Mouse (Mus musculus): ENCODE data around the gene Rufy1. TPM values are rescaled to one million over a fixed set of nuclear protein-coding genes. Genes with fewer than 3 reads are reported as not detected.
"Not testable (repeated sequence)": the region's sequence is repeated elsewhere in the genome, so short reads cannot be mapped to it uniquely, and the experiment has no call there.

Gene Rufy1
- polyA plus RNA-seq, 1 experiment from 2014 or later: 26.7 TPM

- Histone ChIP-seq H3K27me3 (no peaks in the 10 kb centered on the region), H3K27ac (replicated peaks) (no peak overlapping the region), H3K4me3 (no peak overlapping the region), H3K9me3 (no peaks in the 10 kb centered on the region), H3K4me2 (replicated peaks) (no peak overlapping the region), H3K36me3 (no peaks in the 10 kb centered on the region), H3K4me1 (peaks cover 3% of the 10 kb centered on the region; the same call in 1 of the 2 replicates), H3K9ac (replicated peaks) (no peak overlapping the region)
- WGBS: 62% methylated on average over 9 of the region's 9 CpGs
- no peak for ATAC-seq (ENCODE audit: low FRiP score, low read depth)
Measured at GRCm38 (mm10) chr11:50450236-50450635, 19.3 kb upstream of the Rufy1 start.

GRCm38 (mm10) chr11:50448163-50448562, 17.2 kb upstream of the Rufy1 start:
- H3K9ac ChIP-seq (replicated peaks); H3K4me1 ChIP-seq; H3K4me3 ChIP-seq; H3K9me3 ChIP-seq; H3K36me3 ChIP-seq; H3K27me3 ChIP-seq; ATAC-seq (ENCODE audit: low FRiP score, low read depth); H3K4me2 ChIP-seq (replicated peaks); H3K27ac ChIP-seq (replicated peaks): not testable (repeated sequence)
- WGBS: 63% methylated on average over 8 of the region's 8 CpGs

- WGBS: 76% methylated on average over 5 of the region's 5 CpGs
- Histone ChIP-seq H3K4me1 (no peaks in the 10 kb centered on the region), H3K9me3 (no peaks in the 10 kb centered on the region), H3K4me3 (no peak overlapping the region), H3K27ac (replicated peaks) (no peak overlapping the region), H3K36me3 (no peaks in the 10 kb centered on the region), H3K9ac (replicated peaks) (no peak overlapping the region), H3K27me3 (peaks cover 10% of the 10 kb centered on the region), H3K4me2 (replicated peaks) (no peak overlapping the region)
- ATAC-seq (ENCODE audit: low FRiP score, low read depth): no peak
Measured at GRCm38 (mm10) chr11:50443259-50444065, 12.5 kb upstream of the Rufy1 start.

GRCm38 (mm10) chr11:50441637-50442036, 10.7 kb upstream of the Rufy1 start:
- Histone ChIP-seq H3K36me3 (no peaks in the 10 kb centered on the region), H3K4me2 (replicated peaks) (no peak overlapping the region), H3K9me3 (no peaks in the 10 kb centered on the region), H3K27ac (replicated peaks) (no peak overlapping the region), H3K9ac (replicated peaks) (no peak overlapping the region), H3K4me3 (no peak overlapping the region), H3K4me1 (no peaks in the 10 kb centered on the region), H3K27me3 (peaks cover 10% of the 10 kb centered on the region)
- no peak for ATAC-seq (ENCODE audit: low FRiP score, low read depth)
- 75% methylated on average over 9 of the region's 9 CpGs for WGBS

DNA sequence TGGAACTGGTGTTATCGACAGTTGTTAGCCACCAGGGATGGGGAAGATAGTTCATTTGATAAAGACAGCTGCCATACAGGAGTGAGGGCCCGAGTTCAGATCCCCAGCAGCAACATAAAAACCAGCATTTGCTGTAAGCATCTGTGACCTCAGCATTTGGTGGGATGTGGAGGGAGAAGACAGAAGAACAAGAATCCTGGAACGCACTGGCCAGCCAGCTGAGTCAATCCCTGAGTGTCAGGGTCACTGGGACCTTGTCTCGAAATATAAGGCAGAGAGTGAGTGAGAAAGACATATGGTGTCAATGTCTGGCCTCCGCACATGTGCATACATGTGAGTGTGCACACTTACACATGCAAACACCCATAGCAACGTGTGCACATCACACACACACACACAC, 9.8 kb upstream of the Rufy1 start:
- Histone ChIP-seq H3K4me3 (no peak overlapping the region), H3K27ac (replicated peaks) (no peak overlapping the region), H3K36me3 (no peaks in the 10 kb centered on the region), H3K9ac (replicated peaks) (no peak overlapping the region), H3K4me1 (no peaks in the 10 kb centered on the region), H3K27me3 (peaks cover 10% of the 10 kb centered on the region), H3K4me2 (replicated peaks) (no peak overlapping the region), H3K9me3 (no peaks in the 10 kb centered on the region)
- WGBS: 80% methylated on average over 6 of the region's 6 CpGs
- no peak for ATAC-seq (ENCODE audit: low FRiP score, low read depth)

DNA sequence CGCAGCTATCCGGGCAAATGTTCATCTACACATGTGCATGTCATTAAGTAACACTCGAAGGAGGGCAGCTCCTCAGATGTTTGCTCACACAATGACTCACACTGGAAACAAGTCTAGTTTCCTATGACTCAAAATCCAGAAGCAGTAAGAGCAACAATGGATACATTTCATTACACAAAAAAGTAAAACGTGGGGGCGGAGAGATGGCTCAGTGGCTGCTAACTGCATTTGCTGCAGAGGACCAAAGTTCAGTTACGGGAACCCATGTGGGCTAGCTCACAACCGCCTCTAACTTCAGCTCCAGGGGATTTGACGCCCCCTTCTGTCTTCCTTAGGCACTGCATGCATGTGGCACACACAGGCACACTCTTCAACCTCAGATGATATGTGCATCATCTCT, 8.9 kb upstream of the Rufy1 start:
- peaks cover 10% of the 10 kb centered on the region for H3K27me3 ChIP-seq
- no peak overlapping the region for H3K4me3 ChIP-seq
- no peak overlapping the region for H3K4me2 ChIP-seq (replicated peaks)
- no peak overlapping the region for H3K27ac ChIP-seq (replicated peaks)
- no peaks in the 10 kb centered on the region for H3K9me3 ChIP-seq
- no peaks in the 10 kb centered on the region for H3K36me3 ChIP-seq
- H3K9ac ChIP-seq (replicated peaks): no peak overlapping the region
- 66% methylated on average over 8 of the region's 8 CpGs for WGBS
- no peak for ATAC-seq (ENCODE audit: low FRiP score, low read depth)
- no peaks in the 10 kb centered on the region for H3K4me1 ChIP-seq

DNA sequence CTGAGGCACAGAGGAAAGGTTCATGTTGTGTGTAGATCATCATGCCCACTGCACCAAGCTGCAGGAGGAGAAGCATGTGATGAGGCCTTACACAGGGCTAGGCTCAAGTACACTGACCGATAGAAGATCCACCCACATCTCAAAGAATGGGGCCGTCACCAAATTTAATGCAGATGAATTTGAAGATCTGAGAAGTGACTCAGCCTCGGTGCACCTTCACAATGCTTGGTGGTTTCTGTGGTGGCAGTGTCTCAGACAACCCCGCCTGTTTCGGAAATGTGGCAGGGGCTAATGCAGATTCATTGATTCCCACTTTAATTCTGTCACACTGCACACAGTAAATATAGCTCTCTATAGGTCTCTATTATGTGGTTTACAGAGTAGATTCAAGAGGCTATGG, 2.0 kb upstream of the Rufy1 start:
- no peak overlapping the region for H3K4me2 ChIP-seq (replicated peaks)
- WGBS: 91% methylated on average over 5 of the region's 5 CpGs

DNA sequence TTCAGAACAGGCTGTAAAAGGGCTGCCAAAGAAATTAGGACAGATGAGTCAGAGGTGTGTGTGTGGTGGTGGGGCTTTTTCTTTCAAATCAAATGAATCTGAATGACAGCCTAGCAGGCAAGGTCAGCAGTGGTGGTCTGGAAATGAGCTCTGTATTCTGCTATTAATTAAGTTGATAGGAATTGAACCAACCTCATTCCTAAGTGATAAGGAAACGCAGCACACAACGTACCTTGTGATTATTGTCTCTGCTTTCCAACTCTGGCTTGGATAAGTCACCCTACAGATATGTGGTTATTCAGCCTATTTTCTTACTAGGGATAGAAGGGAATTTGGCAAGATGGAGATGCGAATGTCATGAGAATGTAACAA, 1.1 kb upstream of the Rufy1 start:
- H3K27me3 ChIP-seq: no peaks in the 10 kb centered on the region; the same call in 1 of the 2 replicates
- H3K36me3 ChIP-seq: no peaks in the 10 kb centered on the region
- WGBS: 92% methylated on average over 3 of the region's 3 CpGs
- H3K27ac ChIP-seq (replicated peaks): no peak overlapping the region
- ATAC-seq (ENCODE audit: low FRiP score, low read depth): no peak
- H3K4me3 ChIP-seq: no peak overlapping the region
- H3K9ac ChIP-seq (replicated peaks): no peak overlapping the region
- H3K4me2 ChIP-seq (replicated peaks): no peak overlapping the region
- H3K4me1 ChIP-seq: peaks cover 9% of the 10 kb centered on the region
- no peaks in the 10 kb centered on the region for H3K9me3 ChIP-seq

More for the DNA sequence above, 2.0 kb upstream of the Rufy1 start:
- H3K9ac ChIP-seq (replicated peaks): no peak overlapping the region
- no peaks in the 10 kb centered on the region for H3K9me3 ChIP-seq
- no peak for ATAC-seq (ENCODE audit: low FRiP score, low read depth)
- H3K36me3 ChIP-seq: no peaks in the 10 kb centered on the region
- H3K27me3 ChIP-seq: no peaks in the 10 kb centered on the region; the same call in 1 of the 2 replicates
- no peak overlapping the region for H3K4me3 ChIP-seq
- H3K4me1 ChIP-seq: peaks cover 9% of the 10 kb centered on the region
- no peak overlapping the region for H3K27ac ChIP-seq (replicated peaks)

DNA sequence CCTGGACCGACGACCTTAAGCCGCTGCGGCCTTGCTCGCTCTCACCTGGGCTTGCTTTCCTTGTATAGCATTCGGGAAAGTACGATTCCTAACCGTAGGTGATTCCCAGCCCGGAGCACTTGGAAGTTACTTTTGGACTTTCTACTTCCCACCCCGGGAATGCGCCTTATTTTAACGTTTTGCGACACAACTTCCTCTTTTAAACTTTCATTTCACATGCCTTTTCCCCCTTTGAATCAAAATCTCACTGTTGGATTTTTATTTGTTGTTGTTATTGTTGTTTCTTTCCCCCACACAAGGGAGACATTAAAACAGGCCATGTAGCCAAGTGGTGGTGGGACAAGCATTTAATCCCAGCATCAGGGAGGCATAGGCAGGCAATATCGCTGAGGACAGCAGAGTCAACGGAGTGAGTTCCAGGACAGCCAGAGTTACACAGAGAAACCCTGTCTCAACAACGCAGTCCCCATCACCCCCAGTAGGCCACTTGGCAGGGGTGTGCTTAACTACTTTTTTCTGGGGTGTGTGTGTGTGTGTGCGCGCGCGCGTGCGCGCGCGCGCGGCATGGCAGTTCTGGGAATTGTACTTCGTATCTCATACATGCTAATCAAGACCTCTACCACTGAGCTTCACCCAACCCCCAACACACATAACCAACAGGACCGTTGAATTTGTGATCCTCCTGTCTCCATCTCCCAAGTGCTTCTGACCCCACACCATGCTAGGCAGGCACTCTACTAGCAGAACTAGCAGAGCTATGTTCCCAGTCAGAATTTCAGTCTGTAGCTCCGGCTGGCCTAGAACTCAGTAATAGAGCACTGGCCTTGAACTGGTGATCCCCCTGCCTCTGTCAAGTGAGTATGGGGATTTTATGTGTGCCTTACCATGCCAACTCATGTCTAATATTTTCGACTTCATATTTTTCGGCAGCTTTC, 476 bp upstream of the Rufy1 start:
- peak overlapping the region; percentile 84 for H3K9ac ChIP-seq (replicated peaks)
- H3K9me3 ChIP-seq: no peaks in the 10 kb centered on the region
- WGBS: 30% methylated on average over 32 of the region's 32 CpGs
- ATAC-seq (ENCODE audit: low FRiP score, low read depth): peak; percentile 79
- no peaks in the 10 kb centered on the region for H3K36me3 ChIP-seq
- peak overlapping the region; percentile 95 for H3K27ac ChIP-seq (replicated peaks)
- H3K27me3 ChIP-seq: no peaks in the 10 kb centered on the region; the same call in 1 of the 2 replicates
- H3K4me2 ChIP-seq (replicated peaks): peak overlapping the region; percentile 64
- peaks cover 9% of the 10 kb centered on the region for H3K4me1 ChIP-seq
- H3K4me3 ChIP-seq: peak overlapping the region; percentile 78

GRCm38 (mm10) chr11:50426056-50426455, 4.9 kb downstream of the Rufy1 start:
- Histone ChIP-seq H3K4me3 (no peak overlapping the region), H3K27me3 (no peaks in the 10 kb centered on the region), H3K4me1 (peaks cover 11% of the 10 kb centered on the region), H3K4me2 (replicated peaks) (no peak overlapping the region), H3K36me3 (no peaks in the 10 kb centered on the region), H3K27ac (replicated peaks) (no peak overlapping the region), H3K9ac (replicated peaks) (no peak overlapping the region), H3K9me3 (no peaks in the 10 kb centered on the region)
- 93% methylated on average over 4 of the region's 4 CpGs for WGBS
- no peak for ATAC-seq (ENCODE audit: low FRiP score, low read depth)

DNA sequence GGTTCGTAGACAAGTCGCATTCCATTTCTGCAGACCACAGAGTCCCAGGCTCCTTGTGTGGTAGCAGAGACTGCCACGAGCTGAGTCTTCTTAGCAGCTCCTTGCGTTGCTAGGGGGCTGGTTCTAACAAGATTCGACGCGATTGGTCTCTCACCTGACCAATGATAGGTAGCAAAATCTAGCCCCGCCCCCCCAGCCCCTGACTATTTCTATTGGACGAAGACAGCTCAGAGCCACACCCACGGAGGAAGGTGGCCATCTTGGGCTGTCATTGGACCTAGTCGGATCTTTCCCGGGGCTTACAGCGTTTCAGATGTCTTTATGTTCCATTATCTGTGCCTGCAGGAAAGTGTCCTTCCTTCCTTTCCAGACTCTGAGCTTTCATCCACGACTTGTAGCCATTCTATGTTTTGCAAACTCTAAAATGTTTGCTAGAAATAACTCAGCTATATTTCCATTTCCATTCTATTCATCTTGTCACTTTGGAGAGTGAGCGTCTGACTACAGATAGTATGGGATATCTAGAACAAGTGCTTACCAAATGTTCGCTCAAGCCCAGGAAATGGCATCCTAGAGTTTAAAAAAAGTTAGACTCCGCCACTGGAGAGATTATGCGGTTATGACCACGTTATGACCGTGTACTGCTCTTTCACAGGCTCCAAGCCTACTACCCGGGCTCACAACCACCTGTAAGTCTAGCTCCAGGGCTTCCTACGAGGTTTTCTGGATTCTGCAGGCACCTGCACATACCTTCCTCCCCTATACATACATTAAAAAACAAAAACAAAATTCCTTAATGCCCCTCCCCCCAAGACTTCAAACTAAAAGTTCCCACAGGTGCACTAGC, 8.8 kb downstream of the Rufy1 start:
- Histone ChIP-seq H3K27ac (replicated peaks) (peak overlapping the region; percentile 58), H3K4me1 (peaks cover 8% of the 10 kb centered on the region), H3K4me3 (peak overlapping the region; percentile 44), H3K27me3 (no peaks in the 10 kb centered on the region), H3K4me2 (replicated peaks) (peak overlapping the region; percentile 65), H3K36me3 (peaks cover 17% of the 10 kb centered on the region), H3K9ac (replicated peaks) (peak overlapping the region; percentile 41; the same call in 1 of the 2 replicates), H3K9me3 (no peaks in the 10 kb centered on the region)
- 20% methylated on average over 22 of the region's 22 CpGs for WGBS
- ATAC-seq (ENCODE audit: low FRiP score, low read depth): peak; percentile 97

Data from midbrain, embryonic 12.5 days (tissue).